Mouse (Mus musculus) 3134 (cell line): ENCODE data around the gene Ptk6.

Experiments
- DNase-seq: peaks from one replicate; pipeline ENCODE4 v3.0.0-alpha.2; 2011; ENCODE audit warnings: low spot score; ENCODE audit not compliant: insufficient read length; ENCODE audit errors: extremely low read depth

Gene Ptk6

GRCm38 (mm10) chr2:181202422-181202821 is at the start of gene Ptk6:
Gene Ptk6, minus strand, starts transcription at chr2:181202789.
- DNase-seq, result no peak

GRCm38 (mm10) chr2:181251841-181252240 is 49.3 kb upstream of the Ptk6 start:
- no peak for DNase-seq

GRCm38 (mm10) chr2:181249217-181249616 is 46.6 kb upstream of the Ptk6 start:
- no peak for DNase-seq

GRCm38 (mm10) chr2:181245031-181245430 is 42.4 kb upstream of the Ptk6 start:
- DNase-seq, result no peak

- DNase-seq, result no peak
Measured at GRCm38 (mm10) chr2:181243706-181244394, 41.3 kb upstream of the Ptk6 start.

- no peak for DNase-seq
Measured at GRCm38 (mm10) chr2:181242314-181242665, 39.7 kb upstream of the Ptk6 start.

- DNase-seq, result peak; percentile 80
Measured at GRCm38 (mm10) chr2:181241602-181242313, 39.2 kb upstream of the Ptk6 start, which contains the start of gene Helz2. Gene Helz2, minus strand, starts transcription at chr2:181242027.

GRCm38 (mm10) chr2:181240806-181241440 is 38.3 kb upstream of the Ptk6 start:
- DNase-seq, result no peak

- DNase-seq, result no peak
Measured at GRCm38 (mm10) chr2:181239261-181239660, 36.7 kb upstream of the Ptk6 start.

GRCm38 (mm10) chr2:181238861-181239260 is 36.3 kb upstream of the Ptk6 start:
- no peak for DNase-seq

- no peak for DNase-seq
Measured at GRCm38 (mm10) chr2:181238091-181238610, 35.6 kb upstream of the Ptk6 start.

GRCm38 (mm10) chr2:181237251-181238014 is 34.8 kb upstream of the Ptk6 start:
- no peak for DNase-seq

GRCm38 (mm10) chr2:181235681-181236566 is 33.3 kb upstream of the Ptk6 start:
- DNase-seq, result no peak

GRCm38 (mm10) chr2:181234680-181235079 is 32.1 kb upstream of the Ptk6 start:
- no peak for DNase-seq

GRCm38 (mm10) chr2:181233443-181233842 is 30.9 kb upstream of the Ptk6 start:
- DNase-seq, result no peak

GRCm38 (mm10) chr2:181231171-181231570 is 28.6 kb upstream of the Ptk6 start:
- no peak for DNase-seq

GRCm38 (mm10) chr2:181228335-181228734 is 25.7 kb upstream of the Ptk6 start:
- no peak for DNase-seq

- no peak for DNase-seq
Measured at GRCm38 (mm10) chr2:181227122-181227521, 24.5 kb upstream of the Ptk6 start.

GRCm38 (mm10) chr2:181224994-181225393 is 22.4 kb upstream of the Ptk6 start:
- no peak for DNase-seq

GRCm38 (mm10) chr2:181220361-181220760 is 17.8 kb upstream of the Ptk6 start:
- no peak for DNase-seq
